Mouse (Mus musculus): ENCODE data around the gene Tent4b.

DNA sequence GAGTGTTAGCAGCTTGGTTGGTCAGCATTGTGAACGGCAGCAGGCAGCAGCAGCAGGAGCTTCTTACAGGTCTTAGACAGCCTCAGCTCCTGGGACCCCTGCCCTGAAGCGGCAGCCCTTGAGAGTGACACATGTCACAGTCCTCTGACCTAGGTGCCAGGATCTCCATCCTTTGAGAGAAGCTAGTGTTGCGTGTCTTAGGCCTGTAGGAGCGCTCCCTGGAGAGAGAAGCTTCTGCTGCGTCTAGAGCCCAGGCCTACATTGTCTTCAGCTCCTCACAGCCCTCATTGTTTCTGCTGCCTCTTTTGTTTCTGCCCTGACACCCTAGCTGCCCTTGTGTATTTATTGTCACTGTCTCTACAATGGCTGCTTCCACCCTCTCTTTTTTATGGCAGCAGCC lies 26.3 kb downstream of the Tent4b start:
- TF ChIP-seq CTCF (IDR thresholded peaks at IDR 0.05; ENCODE audit: low read depth) (no peak), EP300 (IDR thresholded peaks at IDR 0.05; ENCODE audit: low read depth) (no peak)
